Mouse (Mus musculus) c-Kit-positive CD71-negative TER-119-negative erythroid progenitor cells, embryonic 14.5 days (primary cell): ENCODE data around the gene Ehmt2.
A peak's percentile ranks its signal among the peaks of the same experiment; 100 is the strongest.

Source experiments
- DNase-seq: peaks from one replicate; pipeline ENCODE4 v3.0.0-alpha.2; 2013; ENCODE audit warnings: low read depth

The Ehmt2 gene

GRCm38 (mm10) chr17:34898160-34898586 is at the start of gene Ehmt2, which contains the start of gene C2:
Gene Ehmt2 (plus strand): TSS chr17:34898469.
Gene C2 (minus strand): TSS chr17:34898265.
- DNase-seq = no peak

- peak; percentile 92 for DNase-seq
These were observed 48.4 kb upstream of the Ehmt2 start, which contains the start of the genes Skiv2l and Nelfe for GRCm38 (mm10) chr17:34849722-34850516. Gene Skiv2l (minus strand): TSS chr17:34850210. Gene Nelfe (plus strand): TSS chr17:34850391.

- DNase-seq = no peak
These were observed 47.6 kb upstream of the Ehmt2 start for GRCm38 (mm10) chr17:34850517-34851125.

GRCm38 (mm10) chr17:34853511-34853910 is 44.8 kb upstream of the Ehmt2 start:
- no peak for DNase-seq

GRCm38 (mm10) chr17:34854761-34855160 is 43.5 kb upstream of the Ehmt2 start:
- no peak for DNase-seq

GRCm38 (mm10) chr17:34855825-34856224 is 42.4 kb upstream of the Ehmt2 start:
- DNase-seq = peak; percentile 32

- DNase-seq = no peak
These were observed 39.6 kb upstream of the Ehmt2 start for GRCm38 (mm10) chr17:34858670-34859069.

GRCm38 (mm10) chr17:34860514-34860913 is 37.8 kb upstream of the Ehmt2 start:
- no peak for DNase-seq

- no peak for DNase-seq
These were observed 36.4 kb upstream of the Ehmt2 start for GRCm38 (mm10) chr17:34861704-34862415.

- DNase-seq = no peak
These were observed 35.7 kb upstream of the Ehmt2 start, which contains the start of gene Cfb for GRCm38 (mm10) chr17:34862416-34863081. Gene Cfb (minus strand): TSS chr17:34862518.

- no peak for DNase-seq
These were observed 32.3 kb upstream of the Ehmt2 start for GRCm38 (mm10) chr17:34865981-34866380.

- no peak for DNase-seq
These were observed 23.9 kb upstream of the Ehmt2 start for GRCm38 (mm10) chr17:34874321-34874720.

- DNase-seq = no peak
These were observed 18.9 kb upstream of the Ehmt2 start, which contains the start of gene Zbtb12 for GRCm38 (mm10) chr17:34879336-34879879. Gene Zbtb12 (plus strand): TSS chr17:34879483.

GRCm38 (mm10) chr17:34881166-34881565 is 17.1 kb upstream of the Ehmt2 start:
- no peak for DNase-seq

- no peak for DNase-seq
These were observed 16.5 kb upstream of the Ehmt2 start, which contains the start of gene Gm20547 for GRCm38 (mm10) chr17:34881683-34882310. Gene Gm20547 (minus strand): TSS chr17:34882042.

GRCm38 (mm10) chr17:34883332-34883731 is 14.9 kb upstream of the Ehmt2 start:
- no peak for DNase-seq

GRCm38 (mm10) chr17:34884704-34885103 is 13.6 kb upstream of the Ehmt2 start:
- no peak for DNase-seq

- DNase-seq = no peak
These were observed 12.7 kb upstream of the Ehmt2 start for GRCm38 (mm10) chr17:34885615-34886014.

GRCm38 (mm10) chr17:34887942-34888341 is 10.3 kb upstream of the Ehmt2 start:
- no peak for DNase-seq

- no peak for DNase-seq
These were observed 8.1 kb upstream of the Ehmt2 start for GRCm38 (mm10) chr17:34890074-34890743.
